Mouse (Mus musculus) layer of hippocampus, postnatal 14 days (tissue): ENCODE results near the gene Ptpa. TPM values are rescaled to one million over a fixed set of nuclear protein-coding genes. Genes with fewer than 3 reads are reported as not detected.
A peak's percentile ranks its signal among the peaks of the same experiment; 100 is the strongest.

ENCODE experiments used
- DNase-seq, 2 experiments: peaks; one replicate each; pipeline ENCODE4 v3.0.0; 2021 to 2022; ENCODE audit warnings: low spot score in 2 of 2, mixed read lengths in 1 of 2
- total RNA-seq, 2 experiments: library from RNA; stranded (reverse); gene quantifications; 2 replicates each; pipeline ENCODE4 v1.2.3; 2021

Gene Ptpa
- total RNA-seq, 2 experiments from 2014 or later, result 147 to 150 TPM

- DNase-seq, result no peak
Observed at GRCm38 (mm10) chr2:30436156-30436545, 20.3 kb downstream of the Ptpa start.

GRCm38 (mm10) chr2:30436809-30437208, 21.0 kb downstream of the Ptpa start:
- no peak for DNase-seq

GRCm38 (mm10) chr2:30437791-30438190, 22.0 kb downstream of the Ptpa start:
- DNase-seq, result no peak

- no peak for DNase-seq
Observed at GRCm38 (mm10) chr2:30439631-30440030, 23.8 kb downstream of the Ptpa start.

GRCm38 (mm10) chr2:30440211-30440700, 24.4 kb downstream of the Ptpa start:
- DNase-seq, result no peak

GRCm38 (mm10) chr2:30440701-30441517, 25.1 kb downstream of the Ptpa start:
- DNase-seq, result peak; percentile 73 to 82

- DNase-seq, result peak; percentile 54 to 81
Observed at GRCm38 (mm10) chr2:30441518-30442497, 26.0 kb downstream of the Ptpa start.

- DNase-seq, result no peak
Observed at GRCm38 (mm10) chr2:30442498-30442890, 26.7 kb downstream of the Ptpa start.

GRCm38 (mm10) chr2:30443281-30443680, 27.4 kb downstream of the Ptpa start:
- DNase-seq, result no peak

GRCm38 (mm10) chr2:30444006-30444405, 28.2 kb downstream of the Ptpa start:
- no peak for DNase-seq

- DNase-seq, result no peak
Observed at GRCm38 (mm10) chr2:30444450-30444849, 28.6 kb downstream of the Ptpa start.

- no peak for DNase-seq
Observed at GRCm38 (mm10) chr2:30445312-30445711, 29.5 kb downstream of the Ptpa start.

GRCm38 (mm10) chr2:30446891-30447826, 31.3 kb downstream of the Ptpa start:
- no peak for DNase-seq

GRCm38 (mm10) chr2:30448371-30448770, 32.5 kb downstream of the Ptpa start:
- DNase-seq, result no peak

GRCm38 (mm10) chr2:30450530-30450929, 34.7 kb downstream of the Ptpa start:
- DNase-seq, result no peak

GRCm38 (mm10) chr2:30451525-30451924, 35.7 kb downstream of the Ptpa start:
- DNase-seq, result no peak

- no peak for DNase-seq
Observed at GRCm38 (mm10) chr2:30453570-30453969, 37.7 kb downstream of the Ptpa start.

- DNase-seq, result no peak
Observed at GRCm38 (mm10) chr2:30454587-30454986, 38.7 kb downstream of the Ptpa start.

- no peak for DNase-seq
Observed at GRCm38 (mm10) chr2:30456104-30456980, 40.5 kb downstream of the Ptpa start.

- no peak for DNase-seq
Observed at GRCm38 (mm10) chr2:30458349-30458748, 42.5 kb downstream of the Ptpa start.
